Mouse (Mus musculus) cerebellum, postnatal 4 days (tissue): ENCODE measurements around the gene Tbc1d16.

ENCODE experiments used
- DNase-seq, 2 experiments: peaks; one replicate each; pipeline ENCODE4 v3.0.0; 2022; ENCODE audit warnings: low spot score in 2 of 2, mixed read lengths in 1 of 2

The Tbc1d16 gene

DNA sequence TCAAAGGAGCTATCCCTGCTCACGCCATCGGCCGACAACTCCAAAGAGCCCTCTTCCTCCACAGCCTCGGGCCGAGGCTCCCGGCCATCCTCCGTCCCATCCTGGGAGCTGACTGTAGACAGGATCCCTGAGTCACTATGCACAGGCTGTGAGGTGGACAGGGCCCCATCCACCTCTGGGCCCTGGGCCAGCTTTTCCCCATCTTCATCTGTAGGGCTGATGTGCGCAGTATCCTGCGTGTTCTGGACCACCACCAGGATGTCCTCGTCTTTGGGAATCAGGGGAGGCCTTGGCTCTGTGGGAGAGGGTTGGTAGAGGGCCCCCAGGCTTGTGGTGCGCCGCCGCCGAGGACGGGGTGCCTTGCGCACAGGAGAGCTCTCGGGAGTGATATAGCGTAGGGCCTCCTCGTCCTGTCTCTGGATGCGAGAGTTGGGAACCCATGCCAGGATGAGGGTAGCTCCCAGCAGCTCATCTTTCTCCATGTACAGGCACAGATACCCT is 19.4 kb downstream of the Tbc1d16 start:
- DNase-seq, result no peak

GRCm38 (mm10) chr11:119207986-119208385 is 20.3 kb downstream of the Tbc1d16 start:
- DNase-seq, result no peak

GRCm38 (mm10) chr11:119206562-119206961 is 21.7 kb downstream of the Tbc1d16 start:
- DNase-seq, result peak in 1 of 2 experiments; percentile 78

DNA sequence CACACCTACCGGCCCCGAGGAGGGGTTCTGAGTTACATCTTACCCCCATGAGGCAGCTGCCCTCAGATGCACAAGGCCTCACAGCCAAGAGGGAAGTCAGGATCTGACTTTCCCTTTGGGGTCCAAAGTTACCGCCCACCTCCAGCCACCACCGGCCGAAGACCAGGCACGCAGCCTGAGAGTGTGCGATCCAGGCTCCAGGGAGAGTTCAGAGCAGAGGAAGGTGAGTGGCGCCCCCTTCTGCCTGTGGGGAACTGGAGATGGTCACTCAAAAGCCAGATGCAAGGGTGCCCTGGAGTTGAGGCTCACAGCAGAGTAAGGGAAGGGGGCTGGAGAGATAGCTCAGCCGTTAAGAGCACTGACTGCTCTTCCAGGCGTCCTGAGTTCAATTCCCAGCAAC is 22.6 kb downstream of the Tbc1d16 start:
- no peak for DNase-seq

DNA sequence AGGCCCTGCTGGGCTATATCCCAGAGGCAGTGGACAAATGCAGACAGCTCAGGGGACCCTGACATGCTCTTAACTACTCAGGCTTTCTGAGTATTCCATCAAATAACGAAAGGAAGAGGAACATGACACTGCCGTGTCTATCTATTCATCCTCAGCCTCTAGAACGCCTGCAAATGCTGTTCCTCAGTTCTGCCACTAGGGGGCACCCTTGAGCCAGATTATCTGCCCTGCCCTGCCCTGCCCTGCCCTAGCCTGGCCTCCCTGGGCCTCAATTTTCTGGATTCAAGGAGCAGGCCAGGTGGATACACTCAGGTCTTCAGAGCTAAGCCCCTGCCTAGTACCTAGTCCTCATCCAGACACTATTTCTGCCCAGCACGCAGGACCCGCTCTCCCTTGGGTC is 24.9 kb downstream of the Tbc1d16 start:
- peak in 1 of 2 experiments; percentile 43 for DNase-seq

- no peak for DNase-seq
These were observed 29.1 kb downstream of the Tbc1d16 start for GRCm38 (mm10) chr11:119199233-119199601.

- DNase-seq, result peak in 1 of 2 experiments; percentile 48
These were observed 29.6 kb downstream of the Tbc1d16 start for GRCm38 (mm10) chr11:119198564-119199232.

DNA sequence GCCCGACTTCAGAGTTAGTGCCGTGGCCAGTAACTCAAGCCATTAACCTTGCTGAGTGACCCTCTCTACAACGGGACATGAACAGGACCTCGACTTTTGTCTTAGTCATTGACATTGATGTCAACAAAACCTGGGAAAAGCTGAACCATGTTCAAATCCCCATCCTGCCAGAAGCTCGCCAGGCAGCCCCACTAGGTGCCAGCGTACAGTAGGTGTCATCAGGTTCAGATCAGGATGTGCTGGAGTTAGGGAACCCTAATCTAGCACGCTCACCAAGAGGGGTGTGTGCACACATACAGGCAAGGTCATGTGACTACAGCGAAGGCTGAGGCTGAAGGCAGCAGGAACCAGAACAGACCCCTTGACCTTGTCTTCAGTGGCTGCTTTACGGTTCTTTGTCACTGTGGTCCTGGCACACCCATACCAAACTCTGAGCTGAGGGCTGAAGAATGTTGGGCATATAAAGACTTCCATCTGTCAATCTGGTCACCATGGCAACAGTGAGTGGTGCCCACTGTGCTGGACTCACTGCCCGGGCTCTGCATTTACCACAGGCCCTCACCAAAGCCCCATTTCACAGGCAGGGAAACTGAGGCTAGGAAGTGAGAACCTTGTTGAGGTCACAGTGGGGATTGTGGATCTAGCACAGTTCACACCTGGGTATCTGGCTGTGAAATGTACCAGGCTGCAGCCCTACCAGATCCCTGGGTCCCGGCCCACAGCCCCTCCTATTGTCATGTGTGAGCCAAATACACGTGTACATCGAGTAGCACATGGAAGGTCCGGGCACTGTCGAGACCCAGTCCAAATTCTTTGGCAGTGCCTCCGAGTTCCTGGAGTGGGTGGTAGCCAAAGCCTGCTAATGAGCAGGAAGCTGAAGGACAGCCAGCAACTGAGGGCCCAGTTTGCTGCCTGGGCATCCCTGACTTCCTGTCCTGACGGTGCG is 30.4 kb downstream of the Tbc1d16 start:
- peak in 1 of 2 experiments; percentile 42 for DNase-seq

GRCm38 (mm10) chr11:119192605-119193004 is 35.7 kb downstream of the Tbc1d16 start:
- no peak for DNase-seq

GRCm38 (mm10) chr11:119192176-119192575 is 36.1 kb downstream of the Tbc1d16 start:
- no peak for DNase-seq

DNA sequence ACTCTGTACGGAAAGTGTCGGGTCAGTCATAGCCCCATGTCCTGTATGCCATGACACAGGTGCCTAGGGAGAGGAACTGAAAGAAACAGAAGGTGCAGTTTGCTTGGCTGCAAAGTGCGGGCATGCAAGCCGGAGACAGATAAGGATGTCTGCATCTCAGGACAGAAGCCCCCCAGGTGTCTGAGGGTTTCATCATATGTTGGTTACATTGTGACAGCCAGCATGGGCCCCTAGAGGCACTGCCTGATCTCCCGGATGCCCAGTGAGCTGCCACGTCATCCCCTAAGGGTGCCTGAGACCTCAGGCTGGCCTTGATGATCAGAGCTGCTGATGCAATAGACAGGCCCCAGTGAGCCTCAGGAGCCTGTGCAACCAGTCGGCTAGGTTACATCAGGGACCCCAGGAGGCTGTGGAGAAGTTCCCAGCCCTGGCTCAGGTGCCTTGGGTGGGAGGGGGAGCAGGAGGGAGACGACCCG is 36.7 kb downstream of the Tbc1d16 start:
- no peak for DNase-seq

GRCm38 (mm10) chr11:119190498-119190897 is 37.8 kb downstream of the Tbc1d16 start:
- peak in 1 of 2 experiments; percentile 76 for DNase-seq

- DNase-seq, result no peak
These were observed 39.0 kb downstream of the Tbc1d16 start for GRCm38 (mm10) chr11:119189319-119189718.

DNA sequence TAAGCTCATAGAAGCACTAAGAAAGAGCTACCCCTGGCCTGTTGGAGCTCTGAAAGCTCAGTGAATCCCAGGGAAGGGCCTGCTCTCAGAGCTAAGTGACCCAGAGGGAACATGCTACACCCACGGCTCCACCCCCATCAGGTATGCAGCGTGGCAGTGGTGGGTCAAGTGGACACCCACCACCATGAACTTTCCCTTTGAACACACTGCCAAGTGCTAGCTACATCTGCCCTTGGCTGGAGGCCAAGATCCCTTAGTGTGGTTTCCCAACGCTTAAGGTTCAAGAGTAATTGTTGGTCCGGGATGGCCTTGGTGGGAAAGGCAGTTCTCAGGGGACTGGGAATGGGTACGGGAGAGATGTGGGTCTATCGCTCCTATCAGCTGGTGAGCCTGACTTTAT is 39.9 kb downstream of the Tbc1d16 start:
- DNase-seq, result no peak

- DNase-seq, result no peak
These were observed 40.5 kb downstream of the Tbc1d16 start for GRCm38 (mm10) chr11:119187800-119188197.

- DNase-seq, result peak; percentile 64 to 85
These were observed 41.1 kb downstream of the Tbc1d16 start for GRCm38 (mm10) chr11:119186989-119187799.

DNA sequence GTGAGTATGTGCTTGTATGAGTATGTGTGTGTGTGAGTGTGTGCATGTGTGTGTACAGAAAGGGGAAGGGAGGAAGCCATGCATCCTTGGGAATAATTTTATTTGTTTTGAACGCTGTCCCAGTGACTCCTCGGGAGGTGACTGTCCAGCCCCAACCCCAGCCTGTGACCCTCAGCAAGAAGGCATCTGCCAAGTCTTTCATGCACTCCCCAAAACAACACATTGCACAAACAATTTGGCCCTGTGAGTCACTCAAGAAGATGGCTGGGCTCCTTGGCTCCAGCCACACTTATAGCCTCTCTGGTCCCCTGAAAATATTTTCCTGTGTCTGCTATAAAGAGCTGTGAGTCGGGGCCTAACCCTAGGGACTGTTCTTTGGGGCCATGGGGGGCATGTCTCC is 41.9 kb downstream of the Tbc1d16 start:
- DNase-seq, result no peak

DNA sequence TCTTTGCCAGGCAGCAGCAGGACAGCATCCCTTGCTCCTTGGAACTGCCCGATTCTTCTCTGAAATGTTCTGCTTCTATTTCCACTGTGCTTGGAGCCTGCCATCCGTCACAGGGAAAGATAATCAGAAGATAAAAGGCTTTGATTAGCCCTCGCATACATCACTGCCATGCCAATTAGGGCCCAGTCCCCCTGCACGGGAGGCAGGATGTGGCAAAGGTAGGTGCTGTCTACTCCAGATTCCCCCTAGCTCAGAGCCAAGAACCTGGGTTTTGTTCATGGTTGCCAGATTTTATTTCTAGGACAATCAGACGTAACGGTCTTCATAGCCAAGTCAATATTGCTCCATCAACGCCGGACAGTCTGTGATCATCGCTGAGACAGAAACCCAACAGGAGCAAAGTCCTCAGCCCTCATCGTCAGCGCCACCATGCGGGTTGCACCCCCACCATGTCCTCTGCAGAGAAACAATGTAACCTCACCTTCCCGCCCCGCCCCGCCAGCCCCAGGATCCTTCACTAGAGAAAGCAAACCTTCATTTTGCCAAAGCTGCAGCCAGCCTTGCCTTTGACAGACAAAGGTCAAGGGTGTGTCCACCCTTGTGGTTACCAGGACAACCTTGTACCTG is 44.5 kb downstream of the Tbc1d16 start:
- DNase-seq, result no peak

- DNase-seq, result no peak
These were observed 46.4 kb downstream of the Tbc1d16 start for GRCm38 (mm10) chr11:119181861-119182395.

GRCm38 (mm10) chr11:119180824-119181582 is 47.3 kb downstream of the Tbc1d16 start:
- no peak for DNase-seq
